Comparison of ENCODE assay signal across 8 mouse cellular contexts in genomic region chr4:155832321-155832720, GRCm38 (mm10). TPM values are rescaled to one million over a fixed set of nuclear protein-coding genes. Genes with fewer than 3 reads are reported as not detected.
A peak's percentile ranks its signal among the peaks of the same experiment; 100 is the strongest.
DNase-seq lines count a peak whose midpoint lies in the region; ATAC-seq and TF ChIP-seq lines count a peak whose summit lies in the region.

No protein-coding gene starts in this region.

- 57% methylated on average over 10 of the region's 10 CpGs for WGBS in embryonic facial prominence, embryonic 12.5 days
- 52% methylated on average over 10 of the region's 10 CpGs for WGBS in hindbrain, embryonic 16.5 days

- peak overlapping the region; percentile 94 for H3K27ac ChIP-seq in layer of hippocampus, adult 2 months
- 0 out of 2 replicates have a peak overlapping the region, but pooled peaks have one; percentile 87 for H3K27ac ChIP-seq in embryonic facial prominence, embryonic 12.5 days
- H3K27ac ChIP-seq in hindbrain, embryonic 16.5 days (ENCODE audit: low read depth, low read length), result no peak overlapping the region

- no peaks in the 10 kb centered on the region for H3K9me3 ChIP-seq in embryonic facial prominence, embryonic 12.5 days
- H3K9me3 ChIP-seq in hindbrain, embryonic 16.5 days (ENCODE audit: control insufficient read depth, low read length), result no peaks in the 10 kb centered on the region

- DNase-seq in layer of hippocampus, adult 2 months (ENCODE audit: low spot score in 2 of 2), result no peak
- DNase-seq in layer of hippocampus, postnatal 10 days (ENCODE audit: low spot score in 2 of 2), result no peak
- DNase-seq in B cell, adult 2 months, result no peak
- no peak for DNase-seq in frontal cortex, postnatal 10 days (ENCODE audit: low spot score in 2 of 2)

- no peak for TF ChIP-seq CTCF in layer of hippocampus, adult 2 months (conservative IDR thresholded peaks at IDR 0.05)

- peak overlapping the region; percentile 29 for H3ac ChIP-seq in myocyte (ENCODE audit: control insufficient read depth, insufficient read length)

- peak overlapping the region; percentile 85 for H3K4me2 ChIP-seq in embryonic facial prominence, embryonic 12.5 days (replicated peaks)
- peak overlapping the region; percentile 97 for H3K4me2 ChIP-seq in hindbrain, embryonic 16.5 days (ENCODE audit: low read length)
- peak overlapping the region; percentile 88 for H3K4me2 ChIP-seq in myocyte (ENCODE audit: low read depth)

- H3K4me1 ChIP-seq in embryonic facial prominence, embryonic 12.5 days, result peaks cover 26% of the 10 kb centered on the region
- peaks cover 26% of the 10 kb centered on the region for H3K4me1 ChIP-seq in hindbrain, embryonic 16.5 days (ENCODE audit: control insufficient read depth, insufficient read depth, low read depth, low read length)

- H3K9ac ChIP-seq in embryonic facial prominence, embryonic 12.5 days, result peak overlapping the region; percentile 96
- peak overlapping the region; percentile 79 for H3K9ac ChIP-seq in hindbrain, embryonic 16.5 days (ENCODE audit: low read depth, low read length)

- H3K27me3 ChIP-seq in embryonic facial prominence, embryonic 12.5 days, result no peaks in the 10 kb centered on the region
- H3K27me3 ChIP-seq in hindbrain, embryonic 16.5 days (replicated peaks; ENCODE audit: control insufficient read depth, insufficient read depth, low read length), result no peaks in the 10 kb centered on the region
- no peaks in the 10 kb centered on the region for H3K27me3 ChIP-seq in myocyte (ENCODE audit: control insufficient read depth, insufficient read depth, insufficient read length)

- ATAC-seq in embryonic facial prominence, embryonic 12.5 days (ENCODE audit: insufficient number of reproducible peaks, insufficient read depth, low FRiP score, low TSS enrichment), result no peak
- ATAC-seq in hindbrain, embryonic 16.5 days, result no peak
- ATAC-seq in frontal cortex, adult (ENCODE audit: low TSS enrichment), result no peak

- H3K36me3 ChIP-seq in embryonic facial prominence, embryonic 12.5 days, result peaks cover 8% of the 10 kb centered on the region; the same call in 1 of the 2 replicates
- no peaks in the 10 kb centered on the region; the same call in 1 of the 2 replicates for H3K36me3 ChIP-seq in hindbrain, embryonic 16.5 days (ENCODE audit: control insufficient read depth, insufficient read depth, low read length)
- peaks cover 6% of the 10 kb centered on the region for H3K36me3 ChIP-seq in myocyte (ENCODE audit: control insufficient read depth, insufficient read depth)

- H3K4me3 ChIP-seq in layer of hippocampus, adult 2 months, result peak overlapping the region; percentile 86
- peak overlapping the region; percentile 92 for H3K4me3 ChIP-seq in embryonic facial prominence, embryonic 12.5 days
- H3K4me3 ChIP-seq in hindbrain, embryonic 16.5 days (ENCODE audit: low read length), result peak overlapping the region; percentile 57
- peak overlapping the region; percentile 86 for H3K4me3 ChIP-seq in myocyte

- TF ChIP-seq POLR2A in myocyte (IDR thresholded peaks at IDR 0.05; ENCODE audit: insufficient read length, low read depth), result no peak

- peaks cover 21% of the 10 kb centered on the region for H3K79me2 ChIP-seq in myocyte (ENCODE audit: control insufficient read depth, insufficient read depth)

TF ChIP-seq in myocyte, 11 proteins besides CTCF, POLR2A, EP300 and RAD21:
- TF ChIP-seq MYOG (IDR thresholded peaks at IDR 0.05; ENCODE audit: control insufficient read depth in 1 of 3, insufficient read depth in 1 of 3, insufficient read length in 2 of 3, low read depth in 2 of 3) (no peak), TCF3 (IDR thresholded peaks at IDR 0.05; ENCODE audit: insufficient read length, low read depth) (no peak), SRF (IDR thresholded peaks at IDR 0.05; ENCODE audit: control insufficient read depth, insufficient read length, low read depth) (no peak), TCF12 (IDR thresholded peaks at IDR 0.05; ENCODE audit: insufficient read depth, poor library complexity, severe bottlenecking) (no peak), REST (IDR thresholded peaks at IDR 0.05; ENCODE audit: insufficient read depth, insufficient read length) (no peak), MAX (IDR thresholded peaks at IDR 0.05; ENCODE audit: low read depth) (no peak), MYOD1 (IDR thresholded peaks at IDR 0.05; ENCODE audit: control insufficient read depth in 1 of 3, insufficient read length in 2 of 3, low read depth in 2 of 3) (no peak), CEBPB (IDR thresholded peaks at IDR 0.05; ENCODE audit: insufficient read depth, poor library complexity, severe bottlenecking) (no peak)
TF ChIP-seq in myocyte: peak in this region for 0.

RNA-seq across cellular contexts. Expression of gene Aurkaip1, which starts 1.2 kb away (rescaled TPM):
- total RNA-seq in layer of hippocampus, adult 2 months (2021), result 100 to 1,000 TPM; 102 to 105 TPM
- 10 to 100 TPM; 66.7 to 77.0 TPM for total RNA-seq in layer of hippocampus, postnatal 10 days (2021)
- 146 and 149 TPM in 2 replicates for polyA plus RNA-seq in embryonic facial prominence, embryonic 12.5 days (2016; fragmentation: Nextera tagmentation; extraction: Ambion mirVana)
- 133 and 143 TPM in 2 replicates for polyA plus RNA-seq in hindbrain, embryonic 16.5 days (2015; fragmentation: Nextera tagmentation; extraction: Ambion mirVana)
- 152 TPM for polyA plus RNA-seq in myocyte (2012; fragmentation: generic; extraction: Trizol)

RNA-seq across cellular contexts. Expression of gene Mxra8, which starts 7.2 kb away (rescaled TPM):
- total RNA-seq in layer of hippocampus, adult 2 months (2021), result 10 to 100 TPM in 1 of 2 experiments, 1 to 10 TPM in 1; 8.4 to 10.6 TPM
- 10 to 100 TPM; 14.1 to 16.0 TPM for total RNA-seq in layer of hippocampus, postnatal 10 days (2021)
- 50.7 and 52.6 TPM in 2 replicates for polyA plus RNA-seq in embryonic facial prominence, embryonic 12.5 days (2016; fragmentation: Nextera tagmentation; extraction: Ambion mirVana)
- 35.7 and 36.5 TPM in 2 replicates for polyA plus RNA-seq in hindbrain, embryonic 16.5 days (2015; fragmentation: Nextera tagmentation; extraction: Ambion mirVana)
- 87.5 TPM for polyA plus RNA-seq in myocyte (2012; fragmentation: generic; extraction: Trizol)

RNA-seq across cellular contexts. Expression of gene Dvl1, which starts 14.9 kb away (rescaled TPM):
- 10 to 100 TPM; 80.8 to 81.9 TPM for total RNA-seq in layer of hippocampus, adult 2 months (2021)
- total RNA-seq in layer of hippocampus, postnatal 10 days (2021), result 10 to 100 TPM; 69.5 to 82.8 TPM
- polyA plus RNA-seq in embryonic facial prominence, embryonic 12.5 days (2016; fragmentation: Nextera tagmentation; extraction: Ambion mirVana), result 8.3 and 16.9 TPM in 2 replicates
- polyA plus RNA-seq in hindbrain, embryonic 16.5 days (2015; fragmentation: Nextera tagmentation; extraction: Ambion mirVana), result 10.2 and 10.7 TPM in 2 replicates
- polyA plus RNA-seq in myocyte (2012; fragmentation: generic; extraction: Trizol), result 98.4 TPM

RNA-seq across cellular contexts. Expression of gene Ccnl2, which starts 20.0 kb away (rescaled TPM):
- 10 to 100 TPM; 79.4 to 94.2 TPM for total RNA-seq in layer of hippocampus, adult 2 months (2021)
- total RNA-seq in layer of hippocampus, postnatal 10 days (2021), result 10 to 100 TPM; 75.5 to 83.2 TPM
- polyA plus RNA-seq in embryonic facial prominence, embryonic 12.5 days (2016; fragmentation: Nextera tagmentation; extraction: Ambion mirVana), result 243 and 253 TPM in 2 replicates
- 118 and 132 TPM in 2 replicates for polyA plus RNA-seq in hindbrain, embryonic 16.5 days (2015; fragmentation: Nextera tagmentation; extraction: Ambion mirVana)
- 24.7 TPM for polyA plus RNA-seq in myocyte (2012; fragmentation: generic; extraction: Trizol)

RNA-seq across cellular contexts. Expression of gene Mrpl20, which starts 29.6 kb away (rescaled TPM):
- total RNA-seq in layer of hippocampus, adult 2 months (2021), result 10 to 100 TPM; 86.6 to 89.6 TPM
- 100 to 1,000 TPM; 109 to 114 TPM for total RNA-seq in layer of hippocampus, postnatal 10 days (2021)
- 214 TPM in 2 replicates for polyA plus RNA-seq in embryonic facial prominence, embryonic 12.5 days (2016; fragmentation: Nextera tagmentation; extraction: Ambion mirVana)
- 251 and 267 TPM in 2 replicates for polyA plus RNA-seq in hindbrain, embryonic 16.5 days (2015; fragmentation: Nextera tagmentation; extraction: Ambion mirVana)
- polyA plus RNA-seq in myocyte (2012; fragmentation: generic; extraction: Trizol), result 132 TPM
